Mouse (Mus musculus) bone marrow, adult 2 months (tissue): Measurements from ENCODE around the gene Anxa2.

Experiments
- CTCF ChIP-seq: fragments of 200-500 bp; IDR thresholded peaks from 2 replicates; pipeline ENCODE4 v1.5.1; 2011; ENCODE audit warnings: low read length, control low read depth; ENCODE audit not compliant: control insufficient read depth, insufficient read depth
- POLR2A ChIP-seq: fragments of 200-500 bp; IDR thresholded peaks from 2 replicates; pipeline ENCODE4 v1.6.1; 2011; ENCODE audit warnings: low read depth, mild to moderate bottlenecking, control low read depth, low read length, borderline replicate concordance; ENCODE audit not compliant: control insufficient read depth

DNA sequence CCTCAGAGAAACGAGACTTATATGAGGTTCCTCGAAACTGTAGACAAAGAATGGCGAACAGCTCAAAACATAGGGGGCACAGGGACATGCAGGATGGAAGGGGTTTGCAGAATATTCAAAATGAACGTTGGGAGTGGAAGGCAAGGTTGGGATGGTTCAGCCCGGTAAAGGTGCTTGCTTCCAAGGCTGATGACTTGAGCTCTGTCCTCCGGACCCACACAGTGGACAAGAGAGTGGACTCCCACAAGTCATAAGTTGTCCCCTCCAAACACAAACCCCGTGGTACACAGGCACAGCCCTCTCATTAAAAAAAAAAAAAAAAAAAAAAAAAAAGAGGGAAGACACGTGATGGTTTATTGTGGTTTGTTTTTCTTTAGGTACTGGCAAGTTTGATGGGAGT lies 54.6 kb downstream of the Anxa2 start:
- TF ChIP-seq CTCF (no peak), POLR2A (no peak)
